Mouse (Mus musculus) layer of hippocampus, postnatal 36 days (tissue): ENCODE data around the gene Tprgl. TPM values are rescaled to one million over a fixed set of nuclear protein-coding genes. Genes with fewer than 3 reads are reported as not detected.

Experiments used
- DNase-seq, 2 experiments: peaks; one replicate each; pipeline ENCODE4 v3.0.0; 2022
- total RNA-seq, 2 experiments: library from RNA; stranded (reverse); gene quantifications; 2 replicates each; pipeline ENCODE4 v1.2.3; 2021

Gene Tprgl
- total RNA-seq, 2 experiments from 2014 or later: 161 to 177 TPM

GRCm38 (mm10) chr4:154159961-154160537 is 417 bp downstream of the Tprgl start:
- DNase-seq: no peak

- DNase-seq: peak; percentile 72 to 78
Observed at GRCm38 (mm10) chr4:154159002-154159401, 1.5 kb downstream of the Tprgl start.

- DNase-seq: no peak
Observed at GRCm38 (mm10) chr4:154157970-154158662, 2.4 kb downstream of the Tprgl start.

GRCm38 (mm10) chr4:154156050-154156449 is 4.4 kb downstream of the Tprgl start:
- no peak for DNase-seq

GRCm38 (mm10) chr4:154154104-154154503 is 6.4 kb downstream of the Tprgl start:
- no peak for DNase-seq

- DNase-seq: no peak
Observed at GRCm38 (mm10) chr4:154146342-154146741, 14.1 kb downstream of the Tprgl start.

- DNase-seq: no peak
Observed at GRCm38 (mm10) chr4:154144712-154145111, 15.8 kb downstream of the Tprgl start.

GRCm38 (mm10) chr4:154142211-154143040 is 18.0 kb downstream of the Tprgl start, which contains the start of gene Wrap73:
Gene Wrap73, plus strand, starts transcription at chr4:154142372.
- peak; percentile 87 to 88 for DNase-seq

GRCm38 (mm10) chr4:154141009-154141867 is 19.2 kb downstream of the Tprgl start:
- DNase-seq: no peak

- DNase-seq: no peak
Observed at GRCm38 (mm10) chr4:154140213-154141008, 20.1 kb downstream of the Tprgl start.

GRCm38 (mm10) chr4:154140182-154140212 is 20.5 kb downstream of the Tprgl start, which contains the start of gene Trp73:
Gene Trp73, minus strand, starts transcription at chr4:154140208.
- DNase-seq: no peak

- no peak for DNase-seq
Observed at GRCm38 (mm10) chr4:154139671-154140181, 20.7 kb downstream of the Tprgl start.

- DNase-seq: no peak
Observed at GRCm38 (mm10) chr4:154137139-154137538, 23.3 kb downstream of the Tprgl start.

GRCm38 (mm10) chr4:154134803-154135202 is 25.7 kb downstream of the Tprgl start:
- DNase-seq: no peak

- DNase-seq: no peak
Observed at GRCm38 (mm10) chr4:154131894-154132293, 28.6 kb downstream of the Tprgl start.

GRCm38 (mm10) chr4:154129950-154130349 is 30.5 kb downstream of the Tprgl start:
- DNase-seq: no peak

GRCm38 (mm10) chr4:154127273-154127672 is 33.2 kb downstream of the Tprgl start:
- no peak for DNase-seq

GRCm38 (mm10) chr4:154125202-154125601 is 35.3 kb downstream of the Tprgl start:
- DNase-seq: no peak

- DNase-seq: no peak
Observed at GRCm38 (mm10) chr4:154123553-154123952, 36.9 kb downstream of the Tprgl start.

GRCm38 (mm10) chr4:154122374-154122773 is 38.1 kb downstream of the Tprgl start:
- no peak for DNase-seq

GRCm38 (mm10) chr4:154121800-154122199 is 38.7 kb downstream of the Tprgl start:
- no peak for DNase-seq

- DNase-seq: no peak
Observed at GRCm38 (mm10) chr4:154119208-154119607, 41.3 kb downstream of the Tprgl start.
